Mouse (Mus musculus): Measurements from ENCODE around the gene Polr2h.

Polr2h gene

DNA sequence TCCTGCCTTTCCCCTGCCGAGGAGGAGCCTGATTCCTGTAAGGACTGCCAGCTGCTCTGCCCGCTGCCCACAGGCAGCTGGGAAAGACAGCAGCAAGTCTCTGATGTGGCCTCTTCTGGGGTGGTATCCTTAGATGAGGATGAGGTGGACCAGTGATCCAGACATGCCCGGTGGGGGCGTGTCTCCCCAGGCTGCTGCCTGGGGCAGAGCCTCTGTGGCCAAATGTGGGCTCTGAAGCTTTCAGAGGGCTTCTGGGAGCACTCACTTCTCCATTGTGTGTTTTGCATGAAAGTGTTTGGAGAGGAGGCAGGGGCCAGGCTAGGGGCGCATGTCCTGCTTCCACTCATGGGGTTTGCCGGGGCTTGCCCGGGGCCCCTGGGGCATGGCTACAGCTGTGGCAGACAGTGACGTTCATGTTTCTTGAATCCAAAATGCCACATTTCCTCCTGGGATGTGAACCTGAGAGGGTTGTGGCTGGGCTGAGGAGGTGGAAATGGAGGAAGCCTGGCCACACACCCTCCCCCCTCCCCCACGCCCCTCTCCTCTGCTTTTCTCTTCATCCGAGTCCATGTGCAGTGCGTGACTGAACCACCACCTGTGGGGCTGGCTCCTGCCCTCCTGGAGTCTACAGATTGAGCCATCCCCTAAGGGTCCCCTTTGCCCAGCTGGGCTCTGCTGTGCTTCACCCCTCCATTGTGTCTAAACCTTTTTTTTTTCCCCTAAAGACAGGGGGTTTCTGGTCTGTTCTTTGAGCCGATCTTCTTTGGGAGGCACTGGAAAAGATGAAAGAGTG lies 15.5 kb upstream of the Polr2h start:
- DNase-seq (ENCODE audit: low read depth, low spot score), result no peak

DNA sequence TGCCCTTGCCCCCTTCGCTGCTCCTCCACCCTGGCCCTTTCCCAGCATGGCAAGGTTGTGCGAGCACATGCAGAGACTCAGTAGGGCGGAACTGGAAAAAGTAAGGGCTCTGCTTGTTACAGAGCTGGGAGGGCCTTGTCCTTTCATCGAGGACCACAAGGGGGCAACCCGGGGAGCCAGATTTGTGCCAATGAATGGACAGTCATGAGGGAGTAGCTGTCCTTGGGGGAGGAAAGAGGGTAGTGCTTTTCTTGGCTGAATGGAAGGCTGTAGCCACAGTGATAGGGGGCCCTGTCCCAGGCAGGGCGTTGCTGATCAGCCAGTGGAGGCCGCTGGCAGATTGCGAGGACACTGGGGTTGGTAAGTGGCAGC lies 15.0 kb upstream of the Polr2h start:
- DNase-seq (ENCODE audit: low read depth, low spot score), result no peak

DNA sequence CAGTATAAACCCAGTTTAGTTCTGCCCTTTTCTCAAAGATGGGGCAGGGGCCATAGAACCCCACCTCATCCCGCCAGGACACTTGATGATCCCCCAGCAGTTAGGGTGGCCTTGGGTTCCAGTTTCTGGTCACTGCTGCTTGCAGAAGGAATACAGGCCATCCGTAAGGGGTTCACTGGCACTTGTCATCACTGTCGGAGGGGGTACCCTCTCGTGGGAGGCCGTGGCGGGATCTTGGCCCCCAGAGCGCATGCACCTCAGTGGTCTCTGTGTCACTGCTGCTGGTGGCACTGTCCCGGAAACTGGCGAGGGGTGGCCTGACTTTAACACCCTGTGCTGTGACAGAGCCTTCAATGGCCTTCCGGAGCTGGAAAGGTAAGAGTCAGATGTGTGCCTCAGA lies 14.4 kb upstream of the Polr2h start:
- no peak for DNase-seq (ENCODE audit: low read depth, low spot score)

DNA sequence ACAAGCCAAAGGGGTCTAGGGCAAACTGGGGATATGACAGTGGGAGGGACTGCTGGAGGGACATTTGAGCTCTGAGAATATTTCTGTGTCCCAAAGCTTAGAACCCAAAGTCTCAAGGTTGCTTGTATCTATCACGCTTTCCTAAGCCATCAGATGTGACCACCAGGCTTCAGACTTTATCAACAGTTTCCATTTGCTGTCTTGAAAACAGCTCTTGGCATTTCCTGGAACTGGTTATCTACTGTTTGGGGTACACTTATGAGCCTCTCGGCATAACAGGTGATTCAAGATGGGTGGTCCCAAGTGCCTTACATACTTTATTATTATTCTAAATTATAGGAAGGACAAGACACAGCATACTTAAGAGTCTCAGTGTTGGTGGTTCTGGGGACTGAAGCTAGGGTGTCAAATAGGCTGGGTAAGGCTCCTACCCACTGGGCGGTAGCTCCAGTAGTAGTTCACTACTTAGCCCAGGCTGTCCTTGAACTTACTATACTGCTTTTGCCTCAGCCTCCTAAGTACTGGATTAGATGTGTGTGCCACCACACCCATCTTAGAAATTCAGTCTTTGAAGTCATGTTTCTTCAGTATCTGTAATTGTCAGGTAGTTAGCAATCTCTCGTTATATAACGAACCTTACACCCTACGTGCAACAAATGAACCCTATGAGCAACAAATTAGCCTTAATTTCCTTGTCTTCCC lies 13.6 kb upstream of the Polr2h start:
- DNase-seq (ENCODE audit: low read depth, low spot score), result no peak

DNA sequence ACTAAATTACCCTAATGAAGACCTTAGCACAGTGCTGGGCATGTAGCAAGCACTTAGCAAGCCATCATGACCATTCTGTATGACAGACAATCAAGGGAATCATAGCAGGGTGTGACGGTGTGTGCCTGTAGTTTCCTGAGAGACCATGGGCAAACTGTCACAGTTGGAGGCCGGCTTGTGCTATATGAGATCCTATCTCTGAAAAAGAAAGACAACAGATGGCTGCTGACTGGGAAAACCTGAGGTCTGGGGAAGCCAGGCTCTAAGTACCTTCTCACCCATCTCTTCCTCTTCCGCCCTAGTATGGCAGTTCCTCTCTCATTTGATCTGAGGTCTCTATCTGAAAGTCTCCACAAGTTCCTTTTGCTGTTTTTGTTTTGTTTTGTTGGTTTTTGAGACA lies 11.7 kb upstream of the Polr2h start:
- DNase-seq (ENCODE audit: low read depth, low spot score), result no peak

DNA sequence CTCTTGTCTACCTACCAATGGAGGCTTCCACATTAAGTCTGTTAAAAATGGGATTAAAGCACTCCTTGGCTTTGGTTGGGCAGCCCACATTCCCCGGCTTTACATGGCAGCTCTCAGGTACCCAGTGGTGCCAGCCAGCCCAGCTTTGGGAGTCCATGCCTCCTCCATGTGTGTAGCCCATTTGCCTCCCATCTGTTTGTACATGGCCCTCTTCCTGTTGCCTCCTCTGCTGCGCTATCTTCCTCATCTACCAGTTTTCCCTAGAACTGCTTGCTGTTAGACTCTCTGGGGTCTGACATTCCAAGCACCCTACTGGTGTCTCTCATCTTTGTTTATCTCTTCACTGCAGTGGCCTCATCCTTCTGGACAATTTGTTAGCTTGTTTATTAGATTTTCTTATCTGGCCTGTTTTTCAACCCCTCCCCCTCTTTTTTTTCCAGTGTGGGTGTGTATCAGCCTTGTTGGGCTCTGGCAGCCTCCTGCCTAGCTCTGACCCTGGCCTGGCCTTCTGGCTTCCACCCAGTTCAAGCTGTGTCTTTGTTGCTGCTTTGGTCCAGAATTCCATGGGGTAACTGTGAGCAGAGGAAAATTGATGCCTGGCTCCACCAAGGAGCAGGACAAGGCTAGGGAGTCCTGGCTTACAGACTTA lies 10.9 kb upstream of the Polr2h start:
- DNase-seq (ENCODE audit: low read depth, low spot score), result no peak

DNA sequence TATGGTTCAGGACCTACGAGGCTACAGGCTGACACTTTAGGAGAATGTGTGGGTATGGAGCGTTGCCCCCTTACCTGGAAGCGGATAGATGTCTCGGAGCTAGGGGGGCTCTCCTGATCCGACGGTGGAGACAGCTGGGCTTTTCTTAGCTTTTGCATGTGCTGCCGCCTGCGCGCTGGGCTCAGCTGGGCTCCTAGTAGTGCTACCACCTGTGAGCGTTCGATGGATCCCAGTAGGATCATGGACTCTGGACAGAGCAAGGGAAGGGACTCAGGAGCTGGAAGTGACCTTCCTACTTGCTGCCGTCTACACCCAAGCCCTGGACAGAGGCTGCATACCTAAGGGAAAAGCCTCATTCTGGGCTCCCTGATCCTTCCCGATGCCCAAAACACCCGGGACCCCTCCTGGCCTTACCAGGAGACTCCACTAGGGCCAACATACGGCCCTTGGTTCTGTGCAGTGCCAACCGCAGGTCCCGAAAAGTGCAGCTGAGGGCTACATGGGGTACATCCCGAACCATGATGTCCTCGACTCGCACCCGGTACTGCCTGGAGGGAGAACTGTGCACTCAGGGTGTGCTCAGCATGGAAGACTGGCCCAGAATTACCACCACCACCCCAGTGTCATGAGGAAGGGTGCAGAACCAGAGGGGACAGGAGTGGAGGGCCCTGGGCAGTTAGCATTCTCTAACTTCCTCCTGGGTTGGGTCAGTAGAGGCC lies 9.1 kb upstream of the Polr2h start:
- DNase-seq (ENCODE audit: low read depth, low spot score), result no peak

DNA sequence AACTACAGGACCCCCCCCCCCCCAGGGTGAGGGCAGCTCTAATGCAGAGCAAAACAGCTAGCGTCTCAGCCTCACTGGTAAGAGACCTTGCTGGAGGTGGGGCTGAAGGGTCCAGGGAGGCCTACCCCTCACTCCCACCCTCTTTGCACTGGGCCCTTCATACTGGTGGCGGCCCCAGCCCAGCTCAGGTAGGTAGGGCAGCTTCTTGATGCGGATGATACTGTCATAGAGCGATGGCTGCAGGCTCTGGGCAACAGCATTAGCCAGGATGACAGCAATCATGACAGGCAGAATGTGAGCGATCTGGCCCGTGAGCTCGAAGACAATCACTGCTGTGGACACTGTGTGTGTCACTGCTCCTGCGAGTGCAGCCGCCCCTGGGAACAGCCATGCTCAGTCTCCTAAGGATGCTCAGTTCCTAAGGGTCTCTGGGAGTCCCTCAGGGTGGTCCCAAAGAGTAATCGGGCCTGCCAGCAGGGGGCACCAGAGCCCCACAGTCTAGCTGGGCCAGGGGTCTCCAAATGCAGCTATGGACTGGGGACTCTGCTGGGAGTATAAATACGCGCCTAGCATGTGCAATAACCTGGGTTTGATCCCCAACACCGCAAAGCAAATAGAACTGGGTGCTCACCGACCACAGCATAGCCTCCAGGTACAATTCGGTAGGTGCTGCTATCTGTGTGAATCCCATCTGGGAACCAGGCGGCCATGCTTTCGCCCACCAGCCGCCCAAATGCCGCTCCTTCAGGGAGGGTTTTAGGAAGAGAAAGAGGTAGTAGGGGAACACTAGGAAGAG lies 8.3 kb upstream of the Polr2h start:
- no peak for DNase-seq (ENCODE audit: low read depth, low spot score)

DNA sequence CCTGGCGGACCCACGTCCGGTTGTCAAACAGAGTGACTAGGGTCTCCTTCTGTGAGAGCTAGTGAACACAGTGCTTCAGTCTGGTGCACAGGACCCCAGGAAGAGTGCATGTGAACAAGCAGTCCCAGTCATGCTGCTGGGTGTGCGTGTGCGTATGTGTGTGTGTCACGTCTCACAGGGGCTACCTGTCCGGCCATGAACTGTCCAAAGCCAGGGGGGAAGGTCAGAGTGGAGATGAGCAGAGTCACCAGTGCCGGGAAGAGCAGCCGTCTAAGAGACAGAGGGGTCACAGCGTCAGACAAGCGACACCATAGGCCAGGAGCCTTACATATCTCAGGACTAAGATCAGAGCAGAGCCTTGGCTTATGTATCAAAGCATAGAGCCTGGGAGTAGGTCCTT lies 7.1 kb upstream of the Polr2h start:
- DNase-seq (ENCODE audit: low read depth, low spot score), result no peak

DNA sequence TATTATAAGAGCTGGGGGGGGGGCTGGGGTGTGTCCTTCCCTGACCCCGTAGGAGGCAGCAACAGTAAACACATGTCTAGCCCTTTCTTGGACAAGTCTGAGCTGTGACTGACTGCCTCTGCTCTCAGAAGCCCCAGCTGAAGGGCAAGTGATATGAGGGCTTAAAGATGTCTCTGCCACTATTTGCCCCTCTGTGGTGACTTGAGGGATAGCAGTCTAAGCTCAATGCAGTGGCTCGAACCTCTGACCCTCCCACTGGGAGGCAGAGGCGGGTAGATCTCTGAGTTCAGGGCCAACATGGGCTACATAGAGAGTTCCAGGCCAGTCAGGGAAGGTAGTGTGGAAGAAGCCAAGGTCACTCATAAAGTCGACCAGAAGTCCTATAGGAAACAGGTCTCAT lies 6.7 kb upstream of the Polr2h start:
- no peak for DNase-seq (ENCODE audit: low read depth, low spot score)

DNA sequence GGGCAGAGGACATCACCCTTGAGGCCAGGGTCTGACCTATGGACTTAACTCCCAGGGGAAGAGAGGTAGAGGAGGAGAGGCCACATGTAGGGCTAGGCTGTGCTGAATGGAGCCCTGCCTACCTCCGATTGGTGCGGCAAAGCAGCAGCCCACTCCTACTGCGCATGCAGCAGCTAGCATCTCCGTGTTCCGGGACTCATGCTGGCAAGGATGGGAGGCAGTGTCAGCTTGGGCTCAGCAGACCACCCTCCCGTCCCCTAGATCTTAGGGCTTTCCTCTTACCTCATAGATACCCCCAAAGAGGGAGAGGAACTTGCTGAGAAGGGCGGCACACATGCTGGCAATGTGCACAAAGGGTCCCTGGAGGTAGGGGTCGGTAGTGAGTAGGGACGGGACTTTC lies 5.3 kb upstream of the Polr2h start:
- DNase-seq (ENCODE audit: low read depth, low spot score), result no peak

DNA sequence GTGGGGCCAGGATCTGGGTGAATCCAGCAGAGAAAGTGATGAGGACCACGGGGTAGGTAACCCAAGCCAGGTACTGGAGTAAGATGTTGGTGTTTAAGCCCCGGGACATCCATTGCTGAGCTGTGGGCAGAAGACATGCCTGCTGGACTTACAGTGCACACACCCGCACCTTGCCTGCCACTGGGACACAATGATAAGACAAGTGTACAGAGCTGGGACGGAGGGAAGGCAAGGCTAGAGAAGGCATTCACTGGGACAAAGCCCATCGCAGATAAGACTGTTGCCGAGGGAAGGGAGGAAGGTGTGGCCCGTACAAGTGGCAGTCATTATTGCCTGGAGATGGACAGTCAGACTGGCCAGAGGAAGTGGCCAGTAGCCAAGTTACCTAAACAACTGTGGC lies 4.6 kb upstream of the Polr2h start:
- DNase-seq (ENCODE audit: low read depth, low spot score), result no peak

DNA sequence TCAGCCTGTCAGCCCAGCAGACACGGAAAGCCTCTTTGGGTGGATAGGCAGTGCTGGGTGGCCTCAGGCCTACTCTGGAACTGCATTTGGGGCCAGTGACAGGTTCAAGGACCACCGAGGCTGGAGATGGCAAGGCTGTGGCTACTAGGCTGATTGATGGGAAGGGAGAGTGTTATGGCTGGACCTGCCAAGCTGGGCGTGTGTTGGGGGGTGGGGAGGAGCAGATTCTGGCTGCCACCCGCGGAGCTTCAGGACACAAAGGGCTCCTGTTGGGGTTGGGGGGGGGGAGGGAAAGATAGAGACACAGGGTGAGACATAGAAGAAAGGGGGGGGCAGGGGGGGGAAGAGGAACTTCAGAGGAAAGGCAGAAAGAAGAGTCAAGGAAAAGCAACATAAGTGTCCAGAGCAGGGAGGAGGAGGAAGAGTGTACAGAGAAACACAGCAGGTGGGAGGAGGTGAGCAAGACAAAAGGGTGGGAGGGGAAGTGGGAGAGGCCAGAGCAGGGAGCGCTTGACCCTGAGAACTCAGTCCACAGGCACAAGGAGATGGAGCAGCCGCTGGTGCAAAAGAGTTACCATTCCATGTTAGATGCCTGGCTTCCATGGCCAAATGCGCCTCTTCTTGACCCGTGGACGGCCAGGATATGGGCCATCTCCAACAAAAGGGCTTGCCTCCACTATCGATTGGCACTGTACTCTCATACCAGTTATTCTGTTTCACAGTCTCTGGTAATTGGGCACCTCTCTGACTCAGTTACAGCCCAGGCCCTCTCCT lies 3.0 kb upstream of the Polr2h start:
- DNase-seq (ENCODE audit: low read depth, low spot score), result no peak

DNA sequence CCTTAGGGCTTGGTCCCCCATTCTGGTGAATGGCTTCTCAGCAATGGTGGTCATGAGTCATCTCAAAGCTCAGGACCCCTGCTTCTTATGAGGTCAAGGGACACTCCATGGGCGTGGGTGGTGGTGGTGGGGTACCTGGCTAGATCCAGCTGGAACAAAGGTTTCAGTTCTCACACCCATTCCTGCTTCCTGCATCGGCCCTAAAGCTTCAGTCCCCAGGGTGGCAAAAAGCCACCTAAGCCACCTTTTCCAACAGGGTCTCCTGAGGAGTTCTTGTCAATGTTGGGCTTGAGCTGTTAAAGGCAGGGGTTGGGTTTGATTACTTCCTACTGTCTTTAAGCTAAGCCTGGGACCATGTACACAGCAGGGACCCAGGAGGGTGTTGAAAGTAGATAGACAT lies 2.3 kb upstream of the Polr2h start:
- DNase-seq (ENCODE audit: low read depth, low spot score), result no peak

DNA sequence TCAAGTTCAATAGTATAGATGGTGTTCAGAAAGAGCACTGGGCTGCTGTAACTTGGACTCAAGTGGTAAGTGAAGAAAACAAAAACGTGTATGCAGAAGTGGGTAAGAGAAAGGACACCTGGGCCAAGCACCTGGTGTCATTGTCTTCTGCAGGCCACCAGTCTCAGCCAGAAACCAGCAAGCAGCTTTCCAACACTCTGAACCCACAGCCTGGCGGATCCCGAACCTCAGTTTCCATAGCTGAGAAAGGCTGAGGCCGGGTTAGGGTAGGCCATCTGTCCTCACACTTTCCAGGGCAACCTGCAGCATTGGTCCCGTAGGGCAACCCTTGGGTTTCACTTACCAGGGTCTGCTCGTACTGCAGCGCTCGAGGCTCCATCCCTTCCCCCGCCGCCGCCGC lies 1.9 kb upstream of the Polr2h start:
- DNase-seq (ENCODE audit: low read depth, low spot score), result no peak

DNA sequence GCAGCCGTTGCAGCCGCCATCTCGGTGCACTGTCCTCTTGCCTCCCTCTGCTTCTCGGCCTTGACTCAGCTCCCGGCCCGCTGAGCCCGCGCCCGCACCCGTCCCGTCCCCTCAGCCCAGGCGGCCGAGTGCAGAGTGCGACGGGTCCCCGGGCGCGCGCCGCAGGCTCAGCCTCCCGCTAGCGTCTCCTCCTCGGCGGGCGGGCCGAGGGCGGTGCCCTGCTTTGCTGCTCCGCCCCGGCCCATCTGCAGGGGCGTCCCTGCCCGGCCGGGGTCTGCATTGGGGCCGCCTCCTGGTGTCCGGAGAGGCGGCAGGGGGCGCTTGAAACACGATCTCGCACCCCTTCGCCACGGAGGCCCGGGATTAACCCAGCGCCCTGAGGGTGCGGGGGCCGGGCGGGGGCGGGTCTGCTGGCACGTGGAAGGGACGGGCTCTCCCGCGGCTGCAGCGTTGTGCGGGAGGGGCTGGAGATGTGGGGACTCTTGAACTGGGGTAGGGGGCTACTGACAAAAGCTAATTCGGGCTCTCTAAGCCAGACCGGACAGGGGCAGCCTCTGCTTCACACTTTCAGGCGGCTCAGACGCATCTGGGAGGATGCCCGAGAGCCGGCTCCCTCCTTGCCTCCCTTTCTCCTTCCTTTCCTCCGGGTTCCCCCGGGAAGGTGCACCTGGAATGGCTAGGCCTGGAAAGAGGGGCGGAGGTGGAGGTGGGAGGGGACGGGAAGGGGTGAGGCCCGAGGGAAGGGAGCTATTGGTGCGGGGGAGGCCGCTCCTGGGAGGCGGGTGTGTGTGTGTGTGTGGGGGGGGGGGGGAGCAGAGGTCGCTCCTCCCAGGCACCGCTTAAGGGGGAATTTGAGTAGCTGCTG lies 1.3 kb upstream of the Polr2h start:
- DNase-seq (ENCODE audit: low read depth, low spot score), result no peak

DNA sequence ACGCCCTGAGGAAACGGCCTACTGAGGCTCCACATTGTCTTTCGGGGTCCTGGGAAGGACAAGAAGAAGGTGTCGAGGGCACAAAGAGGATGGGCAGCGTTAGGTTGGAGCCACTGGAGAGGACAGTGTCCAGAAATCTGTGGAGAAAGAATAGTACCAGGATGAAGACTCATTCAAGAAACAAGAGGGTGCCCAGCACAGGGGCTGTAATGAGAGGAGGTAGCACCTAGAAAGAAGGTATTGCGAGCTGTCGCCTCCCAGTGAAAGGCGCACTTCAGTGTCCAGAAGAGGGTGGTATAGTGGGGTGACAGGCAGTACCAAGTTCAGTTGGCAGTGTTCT lies 654 bp upstream of the Polr2h start:
- no peak for DNase-seq (ENCODE audit: low read depth, low spot score)

DNA sequence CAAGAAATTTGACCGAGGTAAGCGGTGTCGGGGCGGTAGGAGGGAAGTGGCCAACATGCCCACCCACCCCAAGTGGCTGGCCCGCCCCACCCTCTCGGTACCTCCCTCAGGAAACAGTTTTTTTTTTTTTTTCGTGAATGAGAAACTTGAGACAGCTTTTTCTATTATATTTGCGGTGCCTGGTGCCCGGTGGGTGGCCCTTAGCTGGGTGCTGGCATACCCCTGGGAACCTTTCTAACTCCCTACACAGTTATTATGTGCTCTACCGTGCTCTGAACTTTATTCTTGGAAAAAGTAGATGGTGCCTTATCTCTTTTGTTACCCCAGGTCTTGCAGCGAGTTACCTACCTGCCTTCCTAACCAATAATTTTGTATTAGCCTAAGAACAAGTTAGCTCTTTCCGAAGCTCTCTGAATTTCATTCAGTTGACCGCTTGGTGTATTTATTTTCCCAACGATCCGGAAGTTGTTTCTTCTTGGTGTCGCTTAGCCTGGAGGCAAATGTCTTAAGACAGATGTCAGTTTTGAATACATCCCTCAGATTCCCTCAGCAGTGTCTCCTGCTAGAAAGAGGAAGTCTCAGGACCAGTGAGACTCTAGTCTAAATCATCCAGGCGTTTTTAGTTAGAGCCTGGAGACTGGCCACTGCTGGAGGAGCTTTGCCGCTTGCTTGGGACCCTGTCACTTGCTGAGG lies 659 bp downstream of the Polr2h start:
- no peak for DNase-seq (ENCODE audit: low read depth, low spot score)

DNA sequence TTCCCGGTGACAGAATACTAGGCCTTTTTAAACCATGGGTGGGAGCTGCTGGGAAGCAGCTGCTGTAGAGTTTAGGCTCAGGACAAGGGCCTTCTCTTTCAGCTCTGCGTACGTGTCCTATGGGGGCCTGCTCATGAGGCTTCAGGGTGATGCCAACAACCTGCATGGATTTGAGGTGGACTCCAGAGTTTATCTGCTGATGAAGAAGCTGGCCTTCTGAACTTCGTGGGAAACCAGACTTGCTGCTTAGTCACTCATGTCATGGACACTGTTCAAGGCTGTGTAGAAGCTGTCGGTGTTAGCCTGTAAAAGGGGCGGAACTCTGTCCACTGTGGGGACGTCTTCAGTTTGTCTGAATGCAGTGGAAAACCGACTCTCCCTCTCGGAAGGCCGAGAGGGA lies 4.3 kb downstream of the Polr2h start:
- no peak for DNase-seq (ENCODE audit: low read depth, low spot score)
